Mouse (Mus musculus): ENCODE results near the gene Tpst1. TPM values are rescaled to one million over a fixed set of nuclear protein-coding genes. Genes with fewer than 3 reads are reported as not detected.

Tpst1 gene
- polyA plus RNA-seq, 1 experiment = 10.9 TPM

- Histone ChIP-seq H3K36me3 (ENCODE audit: control insufficient read depth, insufficient read depth, low read length) (no peaks in the 10 kb centered on the region), H3K27me3 (ENCODE audit: control insufficient read depth, insufficient read depth, low read length) (no peaks in the 10 kb centered on the region), H3K4me1 (ENCODE audit: control insufficient read depth, insufficient read depth, insufficient read length) (peaks cover 4% of the 10 kb centered on the region; the same call in 1 of the 2 replicates), H3K4me3 (ENCODE audit: extremely low read depth, insufficient read depth, insufficient read length) (no peak overlapping the region), H3K27ac (ENCODE audit: insufficient read depth, low read length) (no peak overlapping the region)
- peak; percentile 60 to 78 for DNase-seq (ENCODE audit: low read depth in 1 of 2, low spot score in 2 of 2)
- 3% methylated on average over 7 of the region's 7 CpGs for WGBS
- TF ChIP-seq CTCF (IDR thresholded peaks at IDR 0.05; ENCODE audit: extremely low read depth, insufficient read depth, insufficient read length, insufficient replicate concordance) = peak; percentile 71; the same call in 1 of the 2 replicates
- TF ChIP-seq POLR2A (IDR thresholded peaks at IDR 0.05; ENCODE audit: low read depth, low read length) = no peak
Observed at GRCm38 (mm10) chr5:130163670-130164069, 90.5 kb downstream of the Tpst1 start.

- Histone ChIP-seq H3K4me3 (ENCODE audit: extremely low read depth, insufficient read depth, insufficient read length) (no peak overlapping the region), H3K27ac (ENCODE audit: insufficient read depth, low read length) (no peak overlapping the region), H3K27me3 (ENCODE audit: control insufficient read depth, insufficient read depth, low read length) (no peaks in the 10 kb centered on the region), H3K4me1 (ENCODE audit: control insufficient read depth, insufficient read depth, insufficient read length) (peaks cover 2% of the 10 kb centered on the region; the same call in 1 of the 2 replicates), H3K36me3 (ENCODE audit: control insufficient read depth, insufficient read depth, low read length) (no peaks in the 10 kb centered on the region)
- 81% methylated on average over 4 of the region's 4 CpGs for WGBS
- no peak for DNase-seq (ENCODE audit: low read depth in 1 of 2, low spot score in 2 of 2)
- TF ChIP-seq POLR2A (IDR thresholded peaks at IDR 0.05; ENCODE audit: low read depth, low read length) (no peak), CTCF (IDR thresholded peaks at IDR 0.05; ENCODE audit: extremely low read depth, insufficient read depth, insufficient read length, insufficient replicate concordance) (no peak)
Observed at GRCm38 (mm10) chr5:130165213-130165612, 92.1 kb downstream of the Tpst1 start.

- H3K27me3 ChIP-seq (ENCODE audit: control insufficient read depth, insufficient read depth, low read length) = no peaks in the 10 kb centered on the region
- peaks cover 10% of the 10 kb centered on the region; the same call in 1 of the 2 replicates for H3K4me1 ChIP-seq (ENCODE audit: control insufficient read depth, insufficient read depth, insufficient read length)
- WGBS = 80% methylated on average over 6 of the region's 6 CpGs
- no peak for DNase-seq (ENCODE audit: low read depth in 1 of 2, low spot score in 2 of 2)
- TF ChIP-seq CTCF (IDR thresholded peaks at IDR 0.05; ENCODE audit: extremely low read depth, insufficient read depth, insufficient read length, insufficient replicate concordance) = no peak
- H3K4me3 ChIP-seq (ENCODE audit: extremely low read depth, insufficient read depth, insufficient read length) = no peak overlapping the region
- H3K27ac ChIP-seq (ENCODE audit: insufficient read depth, low read length) = no peak overlapping the region
- H3K36me3 ChIP-seq (ENCODE audit: control insufficient read depth, insufficient read depth, low read length) = no peaks in the 10 kb centered on the region
Observed at GRCm38 (mm10) chr5:130169109-130169508, 96.0 kb downstream of the Tpst1 start.

- Histone ChIP-seq H3K27ac (ENCODE audit: insufficient read depth, low read length) (peak overlapping the region; percentile 94), H3K36me3 (ENCODE audit: control insufficient read depth, insufficient read depth, low read length) (no peaks in the 10 kb centered on the region), H3K4me1 (ENCODE audit: control insufficient read depth, insufficient read depth, insufficient read length) (peaks cover 11% of the 10 kb centered on the region; the same call in 1 of the 2 replicates), H3K27me3 (ENCODE audit: control insufficient read depth, insufficient read depth, low read length) (no peaks in the 10 kb centered on the region), H3K4me3 (ENCODE audit: extremely low read depth, insufficient read depth, insufficient read length) (peak overlapping the region; percentile 79)
- TF ChIP-seq CTCF (IDR thresholded peaks at IDR 0.05; ENCODE audit: extremely low read depth, insufficient read depth, insufficient read length, insufficient replicate concordance) = no peak
- TF ChIP-seq POLR2A (IDR thresholded peaks at IDR 0.05; ENCODE audit: low read depth, low read length) = no peak
- no peak for DNase-seq (ENCODE audit: low read depth in 1 of 2, low spot score in 2 of 2)
- 21% methylated on average over 6 of the region's 6 CpGs for WGBS
Observed at GRCm38 (mm10) chr5:130170666-130171422, 97.7 kb downstream of the Tpst1 start.

- peaks cover 11% of the 10 kb centered on the region; the same call in 1 of the 2 replicates for H3K4me1 ChIP-seq (ENCODE audit: control insufficient read depth, insufficient read depth, insufficient read length)
- peak within 1 kb of the TSS; percentile 79 for H3K4me3 ChIP-seq (ENCODE audit: extremely low read depth, insufficient read depth, insufficient read length)
- TF ChIP-seq CTCF (IDR thresholded peaks at IDR 0.05; ENCODE audit: extremely low read depth, insufficient read depth, insufficient read length, insufficient replicate concordance) (no peak), POLR2A (IDR thresholded peaks at IDR 0.05; ENCODE audit: low read depth, low read length) (peak; percentile 97)
- peak; percentile 70 to 84 for DNase-seq (ENCODE audit: low read depth in 1 of 2, low spot score in 2 of 2)
- peak within 1 kb of the TSS; percentile 94 for H3K27ac ChIP-seq (ENCODE audit: insufficient read depth, low read length)
- 2% methylated on average over 46 of the region's 62 CpGs for WGBS
- H3K36me3 ChIP-seq (ENCODE audit: control insufficient read depth, insufficient read depth, low read length) = no peaks in the 10 kb centered on the region
- no peaks in the 10 kb centered on the region for H3K27me3 ChIP-seq (ENCODE audit: control insufficient read depth, insufficient read depth, low read length)
Observed at GRCm38 (mm10) chr5:130171423-130171954, 98.4 kb downstream of the Tpst1 start, which contains the start of gene Rabgef1. Gene Rabgef1 (plus strand): TSS chr5:130171798.

- WGBS = 1% methylated on average over 35 of the region's 46 CpGs
Observed at GRCm38 (mm10) chr5:130171956-130172601, 99.0 kb downstream of the Tpst1 start.

More at GRCm38 (mm10) chr5:130171956-130172601, 99.0 kb downstream of the Tpst1 start:
- Histone ChIP-seq H3K4me1 (ENCODE audit: control insufficient read depth, insufficient read depth, insufficient read length) (peaks cover 11% of the 10 kb centered on the region; the same call in 1 of the 2 replicates), H3K27ac (ENCODE audit: insufficient read depth, low read length) (peak overlapping the region; percentile 54; the same call in 1 of the 2 replicates), H3K4me3 (ENCODE audit: extremely low read depth, insufficient read depth, insufficient read length) (peak overlapping the region; percentile 77), H3K36me3 (ENCODE audit: control insufficient read depth, insufficient read depth, low read length) (no peaks in the 10 kb centered on the region), H3K27me3 (ENCODE audit: control insufficient read depth, insufficient read depth, low read length) (no peaks in the 10 kb centered on the region)
- DNase-seq (ENCODE audit: low read depth in 1 of 2, low spot score in 2 of 2) = peak in 1 of 2 experiments; percentile 45
- TF ChIP-seq CTCF (IDR thresholded peaks at IDR 0.05; ENCODE audit: extremely low read depth, insufficient read depth, insufficient read length, insufficient replicate concordance) (no peak), POLR2A (IDR thresholded peaks at IDR 0.05; ENCODE audit: low read depth, low read length) (no peak)

Measured in spleen, adult 2 months (tissue).